Mouse (Mus musculus) CH12.LX (cell line): ENCODE data around the gene Cd248. TPM values are rescaled to one million over a fixed set of nuclear protein-coding genes. Genes with fewer than 3 reads are reported as not detected.

ENCODE experiments used
- DNase-seq: peaks from one replicate; pipeline ENCODE4 v3.0.0-alpha.2; 2013; ENCODE audit errors: extremely low read depth
- H3K27ac ChIP-seq: 2 replicates; pipeline ENCODE4 v1.5.1; 2012; ENCODE audit warnings: low read depth, mild to moderate bottlenecking, control low read depth, moderate library complexity; ENCODE audit not compliant: insufficient read depth
- H3K27me3 ChIP-seq: replicated peaks from 2 replicates; pipeline ENCODE3; 2012; ENCODE audit warnings: inconsistent platforms
- H3K36me3 ChIP-seq, 2 experiments: replicated peaks in 1 of 2; 2 replicates each; pipeline versions ENCODE3 to v1.6.1; 2012; ENCODE audit warnings: inconsistent platforms in 1 of 2, low read length in 1 of 2, mild to moderate bottlenecking in 1 of 2, mixed read lengths in 1 of 2, moderate library complexity in 1 of 2; ENCODE audit not compliant: control insufficient read depth in 1 of 2, insufficient read depth in 1 of 2
- H3K4me1 ChIP-seq, 2 experiments: 2 replicates each; pipeline ENCODE4 v1.6.1; 2012; ENCODE audit warnings: inconsistent platforms in 1 of 2, moderate library complexity in 1 of 2; ENCODE audit not compliant: insufficient read depth in 2 of 2, control insufficient read depth in 1 of 2
- H3K4me2 ChIP-seq: 2 replicates; pipeline ENCODE4 v1.6.1; 2012; ENCODE audit warnings: low read depth, mild to moderate bottlenecking, control low read depth; ENCODE audit not compliant: poor library complexity, insufficient read depth, severe bottlenecking
- H3K4me3 ChIP-seq, 3 experiments: fragments of 150-350 bp in 1 of 3; sonication (generic) in 1 of 3; replicated peaks in 1 of 3; 2 replicates each; pipeline versions ENCODE3 to v1.5.1; 2011 to 2012; ENCODE audit warnings: low read depth in 2 of 3, low read length in 2 of 3, mild to moderate bottlenecking in 2 of 3, moderate library complexity in 2 of 3, control low read depth in 1 of 3, improper control_type of control experiment in 1 of 3, inconsistent platforms in 1 of 3, mixed read lengths in 1 of 3; ENCODE audit not compliant: poor library complexity in 1 of 3
- H3K79me2 ChIP-seq: replicated peaks from 2 replicates; pipeline ENCODE4 v1.6.1; 2012; ENCODE audit warnings: mild to moderate bottlenecking, moderate library complexity; ENCODE audit not compliant: control insufficient read depth, poor library complexity, insufficient read depth, severe bottlenecking; ENCODE audit errors: extremely low read depth
- H3K9ac ChIP-seq: 2 replicates; pipeline ENCODE4 v1.6.1; 2012; ENCODE audit warnings: low read depth, mild to moderate bottlenecking, control low read depth, moderate library complexity; ENCODE audit not compliant: insufficient read depth
- H3K9me3 ChIP-seq: replicated peaks from 2 replicates; pipeline ENCODE3; 2012; ENCODE audit warnings: low read length, inconsistent platforms, mixed read lengths
- CHD1 ChIP-seq: IDR thresholded peaks from 2 replicates; pipeline ENCODE4 v1.6.1; 2012; ENCODE audit warnings: low read depth, low read length, improper control_type of control experiment, inconsistent platforms
- CHD2 ChIP-seq: IDR thresholded peaks from 2 replicates; pipeline ENCODE4 v1.6.1; 2011; ENCODE audit warnings: low read length, improper control_type of control experiment
- CTCF ChIP-seq, 2 experiments: IDR thresholded peaks in 1 of 2; conservative IDR thresholded peaks in 1 of 2; 2 replicates each; pipeline ENCODE4 v1.5.1; 2011 to 2012; ENCODE audit warnings: low read depth in 2 of 2, low read length in 2 of 2, improper control_type of control experiment in 1 of 2, inconsistent platforms in 1 of 2, mild to moderate bottlenecking in 1 of 2, moderate library complexity in 1 of 2
- E2F4 ChIP-seq: IDR thresholded peaks from 2 replicates; pipeline ENCODE4 v1.6.1; 2011; ENCODE audit warnings: low read depth, low read length, improper control_type of control experiment; ENCODE audit not compliant: insufficient replicate concordance
- ELF1 ChIP-seq: IDR thresholded peaks from 2 replicates; pipeline ENCODE4 v1.6.1; 2014; ENCODE audit warnings: low read depth, mild to moderate bottlenecking, inconsistent platforms, low read length, improper control_type of control experiment
- GABPA ChIP-seq: IDR thresholded peaks from 2 replicates; pipeline ENCODE4 v1.6.1; 2012; ENCODE audit warnings: low read depth, low read length, improper control_type of control experiment, inconsistent platforms; ENCODE audit not compliant: insufficient replicate concordance
- JUN ChIP-seq: IDR thresholded peaks from 2 replicates; pipeline ENCODE4 v1.6.1; 2011; ENCODE audit warnings: low read depth, mild to moderate bottlenecking, low read length, improper control_type of control experiment, moderate library complexity; ENCODE audit not compliant: insufficient read depth
- MAX ChIP-seq: IDR thresholded peaks from 2 replicates; pipeline ENCODE4 v1.6.1; 2011; ENCODE audit warnings: low read length, improper control_type of control experiment
- MAZ ChIP-seq: IDR thresholded peaks from 2 replicates; pipeline ENCODE4 v1.6.1; 2012; ENCODE audit warnings: low read depth, mild to moderate bottlenecking, inconsistent platforms, low read length, improper control_type of control experiment, moderate library complexity
- PAX5 ChIP-seq: IDR thresholded peaks from 2 replicates; pipeline ENCODE4 v1.6.1; 2012; ENCODE audit warnings: low read length, inconsistent platforms, mixed read lengths
- POLR2A ChIP-seq: IDR thresholded peaks from 2 replicates; pipeline ENCODE4 v1.6.1; 2011; ENCODE audit warnings: low read depth, mild to moderate bottlenecking, improper control_type of control experiment, low read length
- RAD21 ChIP-seq: IDR thresholded peaks from 2 replicates; pipeline ENCODE4 v1.6.1; 2011; ENCODE audit warnings: low read depth, mild to moderate bottlenecking, low read length, improper control_type of control experiment, moderate library complexity
- SIN3A ChIP-seq: IDR thresholded peaks from 2 replicates; pipeline ENCODE4 v1.6.1; 2012; ENCODE audit warnings: low read length, improper control_type of control experiment, inconsistent platforms
- UBTF ChIP-seq: IDR thresholded peaks from 2 replicates; pipeline ENCODE4 v1.6.1; 2012; ENCODE audit warnings: low read depth, mild to moderate bottlenecking, inconsistent platforms, low read length, improper control_type of control experiment, moderate library complexity
- USF2 ChIP-seq: conservative IDR thresholded peaks from 2 replicates; pipeline ENCODE4 v1.6.1; 2011; ENCODE audit warnings: low read depth, low read length, improper control_type of control experiment
- ZKSCAN1 ChIP-seq: IDR thresholded peaks from 2 replicates; pipeline ENCODE4 v1.6.1; 2012; ENCODE audit warnings: low read depth, inconsistent platforms, low read length, improper control_type of control experiment, borderline replicate concordance
- dilution Hi-C: fragments of 300-500 bp; cut with MboI; formaldehyde crosslinking; loops from 2 replicates; pipeline ENCODE4 v1.14.3; 2020; ENCODE audit warnings: low sequenced_read_pairs; ENCODE audit not compliant: extremely low pct_unique_long_range_greater_than_20kb, extremely low pct_ligation_motif_present
- in situ Hi-C: fragments of 300-500 bp; cut with MboI; formaldehyde crosslinking; loops from 3 replicates; pipeline ENCODE4 v1.14.3; 2019; ENCODE audit warnings: low sequenced_read_pairs, low pct_ligation_motif_present, low pct_unique_long_range_greater_than_20kb, mixed read lengths
- polyA plus RNA-seq: library from polyadenylated mRNA; unstranded; fragments of >175 nt; gene quantifications from 2 replicates; pipeline ENCODE4 v1.2.1, GENCODE M21; 2012; ENCODE audit warnings: low read depth; ENCODE audit not compliant: insufficient read length
- total RNA-seq, 2 experiments: library from RNA; depleted of rRNA; stranded (reverse); fragments of 300-350 nt in 1 of 2; fragments of >200 nt in 1 of 2; gene quantifications; 2 replicates each; pipeline ENCODE4 v1.2.3; 2012 to 2014

Gene Cd248
- total and polyA plus RNA-seq, 3 experiments: not detected

- TF ChIP-seq RAD21 (no peak), POLR2A (no peak), MAX (no peak), CHD1 (no peak), E2F4 (no peak)
- no peak overlapping the region for H3K9ac ChIP-seq
- no peaks in the 10 kb centered on the region for H3K79me2 ChIP-seq
- dilution Hi-C loops: no loop called here
- H3K4me1 ChIP-seq: peaks cover 12 to 19% of the 10 kb centered on the region in 2 experiments
- in situ Hi-C loops: no loop called here
- no peak overlapping the region for H3K4me2 ChIP-seq
- H3K4me3 ChIP-seq: no peak overlapping the region
- no peaks in the 10 kb centered on the region for H3K9me3 ChIP-seq
- DNase-seq: no peak
- H3K27me3 ChIP-seq: no peaks in the 10 kb centered on the region
- no peak overlapping the region for H3K27ac ChIP-seq
- peaks cover 31 to 79% of the 10 kb centered on the region in 2 experiments for H3K36me3 ChIP-seq
Observed at GRCm38 (mm10) chr19:5051515-5051914, 16.4 kb upstream of the Cd248 start.

GRCm38 (mm10) chr19:5052166-5052822 lies 15.6 kb upstream of the Cd248 start:
- no peak for DNase-seq
- no peaks in the 10 kb centered on the region for H3K79me2 ChIP-seq
- peaks cover 23 to 71% of the 10 kb centered on the region in 2 experiments for H3K36me3 ChIP-seq
- no peak overlapping the region for H3K4me3 ChIP-seq
- H3K4me2 ChIP-seq: no peak overlapping the region
- no peak overlapping the region for H3K9ac ChIP-seq
- TF ChIP-seq CTCF (conservative IDR thresholded peaks at IDR 0.05 in 1 of 2, IDR thresholded peaks at IDR 0.05 in 1 of 2; ENCODE audit: low read depth in 2 of 2, low read length in 2 of 2): no peak
- TF ChIP-seq MAX: no peak
- TF ChIP-seq PAX5: no peak
- TF ChIP-seq MAZ: no peak
- TF ChIP-seq ZKSCAN1: no peak
- TF ChIP-seq JUN: no peak
- TF ChIP-seq UBTF: no peak
- no peak for TF ChIP-seq SIN3A
- no peak for TF ChIP-seq CHD2
- TF ChIP-seq USF2: no peak
- TF ChIP-seq GABPA: no peak
- TF ChIP-seq ELF1: no peak
- H3K4me1 ChIP-seq: peaks cover 12 to 19% of the 10 kb centered on the region in 2 experiments
- H3K27ac ChIP-seq: no peak overlapping the region
- dilution Hi-C loops (no loop called here), in situ Hi-C loops (no loop called here)
- H3K9me3 ChIP-seq: no peaks in the 10 kb centered on the region
- H3K27me3 ChIP-seq: no peaks in the 10 kb centered on the region
